Mouse (Mus musculus) embryo, embryonic 9.5 days (tissue): ENCODE measurements around the gene Vmn2r54.
"Not testable (repeated sequence)": the region's sequence is repeated elsewhere in the genome, so short reads cannot be mapped to it uniquely, and the experiment has no call there.

Experiments used
- DNase-seq: peaks from one replicate; pipeline ENCODE4 v3.0.0-alpha.2; 2017; ENCODE audit errors: extremely low spot score

Gene Vmn2r54

DNA sequence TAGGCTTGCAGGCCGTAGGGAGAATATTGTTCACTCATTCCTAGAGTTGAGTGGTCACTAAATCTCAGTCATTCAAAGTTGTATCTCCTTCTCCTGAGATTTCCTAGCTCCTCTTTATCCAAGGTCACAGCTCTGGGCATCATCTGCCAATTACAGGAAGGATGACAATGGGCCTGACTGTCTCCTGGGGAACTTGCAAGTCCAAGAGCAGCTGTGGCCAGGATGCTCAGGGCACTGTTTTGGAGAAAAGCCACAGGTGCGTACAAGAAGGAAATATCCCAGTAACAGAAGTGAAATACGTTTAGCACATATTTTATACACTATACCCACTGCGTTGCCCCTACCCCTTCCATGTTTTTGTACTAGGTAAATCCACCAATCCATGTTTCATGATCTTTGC is at the start of gene Vmn2r54:
Vmn2r54 (minus strand) TSS at position 101 of the 400 bp plus-strand sequence.
- DNase-seq, result not testable (repeated sequence)

DNA sequence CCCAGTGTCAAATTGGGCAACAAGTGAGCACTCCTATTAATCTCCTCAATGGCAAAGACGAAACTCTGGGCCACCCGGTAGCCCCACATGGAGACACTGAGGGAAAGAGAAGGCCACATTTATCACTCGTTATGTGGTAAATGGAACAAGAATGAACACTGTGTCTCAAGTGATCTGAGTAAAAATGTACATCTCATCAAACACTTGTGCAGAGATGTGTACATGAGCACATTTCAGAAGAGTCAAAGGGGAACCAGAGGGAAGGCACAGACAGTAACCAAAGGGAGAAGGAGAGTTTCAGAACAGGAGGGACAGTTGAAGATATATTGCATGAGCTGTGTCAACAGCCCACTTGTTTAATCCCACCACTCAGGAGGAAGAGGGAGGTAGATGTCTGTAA is 44.8 kb upstream of the Vmn2r54 start, which contains the start of gene Vmn2r55:
Vmn2r55 (minus strand) TSS at position 101 of the 400 bp plus-strand sequence.
- DNase-seq, result not testable (repeated sequence)

DNA sequence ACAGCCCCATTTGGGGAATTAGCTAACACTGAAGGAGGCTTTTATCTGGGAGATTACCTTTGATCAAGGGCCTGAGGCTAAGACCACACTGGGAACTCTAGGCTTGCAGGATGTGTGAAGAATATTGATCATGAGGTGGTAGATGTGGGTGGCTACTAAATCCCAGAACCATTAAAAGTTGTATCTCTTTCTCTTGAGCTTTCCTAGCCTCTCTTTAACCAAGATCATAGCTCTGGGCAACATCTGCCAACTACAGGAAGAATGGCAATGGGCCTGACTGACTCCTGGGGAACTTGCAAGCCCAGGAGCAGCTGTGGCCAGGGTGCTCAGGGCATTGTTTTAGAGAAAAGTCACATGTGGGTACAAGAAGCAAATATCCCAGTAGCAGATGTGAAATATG is 31.4 kb downstream of the Vmn2r54 start, which contains the start of gene Vmn2r53:
Vmn2r53 (minus strand) TSS at position 101 of the 400 bp plus-strand sequence.
- no peak for DNase-seq
